Mouse (Mus musculus): Measurements from ENCODE around the gene Vstm2a. TPM values are rescaled to one million over a fixed set of nuclear protein-coding genes. Genes with fewer than 3 reads are reported as not detected.

Gene Vstm2a
- 0.25 TPM for polyA plus RNA-seq (2017; shearing (Covaris generic))

GRCm38 (mm10) chr11:16257473-16257921, at the start of gene Vstm2a:
Gene Vstm2a (plus strand): TSS chr11:16257724.

Measured in CD4-positive, CD25-positive, alpha-beta regulatory T cell (primary cell).